ENCODE assay signal across 8 mouse cellular contexts in genomic region chr1:75467215-75467927, GRCm38 (mm10). TPM values are rescaled to one million over a fixed set of nuclear protein-coding genes. Genes with fewer than 3 reads are reported as not detected.
DNase-seq lines count a peak whose midpoint lies in the region; ATAC-seq lines count a peak whose summit lies in the region.

No protein-coding gene starts in this region.

- H3K36me3 ChIP-seq in intestine, embryonic 15.5 days, result no peaks in the 10 kb centered on the region

- WGBS in intestine, embryonic 15.5 days, result 8% methylated on average over 14 of the region's 14 CpGs

- intact Hi-C loops in left cerebral cortex, postnatal 25 days (cut with DNase I), result loop anchor here (1.0 to 2.0 kb wide), 2 partner anchors 23 to 124 kb away; no protein-coding TSS in a partner anchor

- H3K9me3 ChIP-seq in intestine, embryonic 15.5 days, result no peaks in the 10 kb centered on the region

- 0 out of 2 replicates have a peak overlapping the region, but pooled peaks have one; percentile 17 for H3K4me2 ChIP-seq in intestine, embryonic 15.5 days (replicated peaks)

- ATAC-seq in granulocyte monocyte progenitor cell, adult 5-6 weeks (replicated peaks; ENCODE audit: poor library complexity, severe bottlenecking), result peak; percentile 84
- peak; percentile 83 for ATAC-seq in intestine, embryonic 15.5 days

- DNase-seq in urinary bladder, adult 18-20 months (ENCODE audit: low spot score in 2 of 2), result peak; percentile 58 to 75
- no peak for DNase-seq in urinary bladder, postnatal 10 days (ENCODE audit: low spot score)
- DNase-seq in embryo, embryonic 11 days, result peak; percentile 91
- DNase-seq in left cerebral cortex, postnatal 25 days (ENCODE audit: low spot score in 2 of 2), result peak; percentile 85 to 87
- DNase-seq in mesoderm, embryonic 11.5 days (ENCODE audit: low read depth, low spot score), result peak; percentile 88
- peak; percentile 81 for DNase-seq in right cerebral cortex, postnatal 25 days

- H3K27me3 ChIP-seq in intestine, embryonic 15.5 days (replicated peaks), result no peaks in the 10 kb centered on the region

- no peak overlapping the region for H3K9ac ChIP-seq in intestine, embryonic 15.5 days

- H3K4me1 ChIP-seq in intestine, embryonic 15.5 days (replicated peaks), result peaks cover 4% of the 10 kb centered on the region; the same call in 1 of the 2 replicates

- H3K4me3 ChIP-seq in intestine, embryonic 15.5 days (replicated peaks), result no peak overlapping the region

- H3K27ac ChIP-seq in intestine, embryonic 15.5 days, result no peak overlapping the region

RNA-seq across cellular contexts. Expression of gene Chpf, which starts 11.7 kb away (rescaled TPM):
- total RNA-seq in granulocyte monocyte progenitor cell, adult 5-6 weeks (2014; fragmentation: Nextera tagmentation), result 2.5 TPM in 1 of 2 replicates, not detected in the other
- total RNA-seq in granulocyte monocyte progenitor cell, adult 5-6 weeks (2017), result 0.62 and 1.0 TPM in 2 replicates
- 35.9 and 36.9 TPM in 2 replicates for polyA plus RNA-seq in intestine, embryonic 15.5 days (2015; fragmentation: Nextera tagmentation; extraction: Ambion mirVana)
- total RNA-seq in left cerebral cortex, postnatal 25 days (2021), result 10 to 100 TPM; 82.1 to 82.4 TPM

RNA-seq across cellular contexts. Expression of gene Tmem198, which starts 12.0 kb away (rescaled TPM):
- total RNA-seq in granulocyte monocyte progenitor cell, adult 5-6 weeks (2014; fragmentation: Nextera tagmentation), result not detected in 2 replicates
- not detected in 2 replicates for total RNA-seq in granulocyte monocyte progenitor cell, adult 5-6 weeks (2017)
- polyA plus RNA-seq in intestine, embryonic 15.5 days (2015; fragmentation: Nextera tagmentation; extraction: Ambion mirVana), result 2.2 and 2.4 TPM in 2 replicates
- total RNA-seq in left cerebral cortex, postnatal 25 days (2021), result 100 to 1,000 TPM in 1 of 2 experiments, 10 to 100 TPM in 1; 92.9 to 111 TPM

RNA-seq across cellular contexts. Expression of gene Asic4, which starts 17.1 kb away (rescaled TPM):
- total RNA-seq in granulocyte monocyte progenitor cell, adult 5-6 weeks (2014; fragmentation: Nextera tagmentation), result not detected in 2 replicates
- total RNA-seq in granulocyte monocyte progenitor cell, adult 5-6 weeks (2017), result not detected in 2 replicates
- 2.6 and 2.7 TPM in 2 replicates for polyA plus RNA-seq in intestine, embryonic 15.5 days (2015; fragmentation: Nextera tagmentation; extraction: Ambion mirVana)
- total RNA-seq in left cerebral cortex, postnatal 25 days (2021), result 10 to 100 TPM; 10.4 to 20.6 TPM

RNA-seq across cellular contexts. Expression of gene Gmppa, which starts 31.6 kb away (rescaled TPM):
- 118 and 133 TPM in 2 replicates for total RNA-seq in granulocyte monocyte progenitor cell, adult 5-6 weeks (2014; fragmentation: Nextera tagmentation)
- 85.1 and 88.3 TPM in 2 replicates for total RNA-seq in granulocyte monocyte progenitor cell, adult 5-6 weeks (2017)
- polyA plus RNA-seq in intestine, embryonic 15.5 days (2015; fragmentation: Nextera tagmentation; extraction: Ambion mirVana), result 98.9 and 103 TPM in 2 replicates
- total RNA-seq in left cerebral cortex, postnatal 25 days (2021), result 10 to 100 TPM; 58.8 to 61.0 TPM

RNA-seq across cellular contexts. Expression of gene Obsl1, which starts 38.9 kb away (rescaled TPM):
- total RNA-seq in granulocyte monocyte progenitor cell, adult 5-6 weeks (2014; fragmentation: Nextera tagmentation), result not detected in 2 replicates
- not detected in 2 replicates for total RNA-seq in granulocyte monocyte progenitor cell, adult 5-6 weeks (2017)
- polyA plus RNA-seq in intestine, embryonic 15.5 days (2015; fragmentation: Nextera tagmentation; extraction: Ambion mirVana), result 70.3 and 70.5 TPM in 2 replicates
- 10 to 100 TPM; 28.6 to 29.0 TPM for total RNA-seq in left cerebral cortex, postnatal 25 days (2021)

Comparison
In these comparisons a context has a peak if more than half of its experiments do, and no peak if none do; other contexts are left out.
1. RNA of gene Chpf, which starts 11.7 kb away (total RNA-seq): 82.1 to 82.4 TPM in left cerebral cortex, postnatal 25 days; 0.62 to 2.5 TPM in granulocyte monocyte progenitor cell, adult 5-6 weeks; every median in the first group is over 10 times any median in the second.
2. RNA of gene Tmem198, which starts 12.0 kb away (total RNA-seq): 92.9 to 111 TPM in left cerebral cortex, postnatal 25 days; not detected in granulocyte monocyte progenitor cell, adult 5-6 weeks; every median in the first group is over 10 times any median in the second.
3. RNA of gene Asic4, which starts 17.1 kb away (total RNA-seq): 10.4 to 20.6 TPM in left cerebral cortex, postnatal 25 days; not detected in granulocyte monocyte progenitor cell, adult 5-6 weeks; every median in the first group is over 10 times any median in the second.